Mouse (Mus musculus) lung, adult 2 months (tissue): Measurements from ENCODE around the gene 9330182L06Rik.

Source experiments
- CTCF ChIP-seq: fragments of 200-500 bp; IDR thresholded peaks from 2 replicates; pipeline ENCODE4 v1.5.1; 2011; ENCODE audit warnings: mild to moderate bottlenecking, low read length, control low read depth; ENCODE audit not compliant: insufficient read depth
- POLR2A ChIP-seq: fragments of 200-500 bp; IDR thresholded peaks from 2 replicates; pipeline ENCODE4 v1.6.1; 2011; ENCODE audit warnings: low read depth, mild to moderate bottlenecking, control low read depth, low read length, borderline replicate concordance; ENCODE audit errors: extremely low read depth

DNA sequence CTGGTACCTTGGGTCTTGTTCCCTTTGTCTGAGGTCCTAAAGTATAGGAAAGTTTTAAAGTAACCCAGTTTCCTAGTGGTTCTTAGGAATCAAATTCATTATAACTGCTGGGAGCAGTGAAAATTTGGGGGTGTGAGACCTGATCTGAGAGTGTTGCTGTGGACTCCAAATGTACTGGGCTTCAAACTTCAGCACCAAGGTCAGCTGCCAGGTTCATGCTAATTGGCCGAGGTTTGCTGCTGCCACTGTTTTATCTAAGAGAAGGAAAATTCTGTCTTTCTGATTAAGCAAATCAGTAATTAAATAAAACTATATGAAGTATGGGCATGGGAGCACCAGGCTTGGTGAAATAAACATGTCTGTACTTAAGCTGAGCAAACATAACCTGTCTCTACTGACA lies 180.2 kb downstream of the 9330182L06Rik start:
- TF ChIP-seq CTCF (no peak), POLR2A (no peak)
